ENCODE assay signal across 11 mouse cellular contexts in the genomic region with DNA sequence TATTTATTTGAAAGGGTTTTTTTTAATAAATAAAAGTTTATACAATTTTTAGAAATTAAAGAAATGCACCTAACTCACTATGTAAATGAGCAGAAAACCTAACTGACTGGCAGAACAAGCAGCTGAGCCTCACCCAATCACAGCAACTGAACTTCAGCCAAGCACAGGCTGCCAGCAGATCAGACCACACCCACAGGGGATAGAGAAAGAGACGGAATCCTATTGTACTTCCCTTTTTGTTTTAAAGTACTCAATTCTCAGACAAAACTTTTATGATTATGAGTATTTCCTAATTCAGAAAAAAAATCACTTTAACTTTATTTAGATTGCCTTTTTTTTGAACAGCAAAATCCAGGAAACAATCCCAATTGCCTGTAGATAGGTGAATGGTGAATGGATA. TPM values are rescaled to one million over a fixed set of nuclear protein-coding genes. Genes with fewer than 3 reads are reported as not detected.
DNase-seq lines count a peak whose midpoint lies in the region; ATAC-seq lines count a peak whose summit lies in the region.
"Had no signal": no experiment of that assay in that cellular context is flagged by ENCODE, and none has a peak within 500 bp of the region (broad histone marks: within the 10 kb centered on the region; RNA-seq: fewer than 3 reads in every experiment).

No protein-coding gene starts in this region.

- WGBS in heart, embryonic 10.5 days, result 60% methylated on average over 1 of the region's 1 CpGs
- WGBS in stomach, embryonic 16.5 days, result 16% methylated on average over 1 of the region's 1 CpGs

- no peak overlapping the region for H3K9ac ChIP-seq in stomach, embryonic 16.5 days (ENCODE audit: low read length)
- H3K9ac ChIP-seq: embryonic facial prominence, embryonic 15.5 days; lung, embryonic 14.5 days had no signal

- peaks cover 10% of the 10 kb centered on the region for H3K4me1 ChIP-seq in heart, embryonic 10.5 days
- peaks cover 10% of the 10 kb centered on the region for H3K4me1 ChIP-seq in stomach, embryonic 16.5 days (ENCODE audit: control insufficient read depth, insufficient read depth, low read length)
- H3K4me1 ChIP-seq: embryonic facial prominence, embryonic 15.5 days had no signal

- no peaks in the 10 kb centered on the region for H3K27me3 ChIP-seq in heart, embryonic 10.5 days (ENCODE audit: insufficient read depth, poor library complexity, severe bottlenecking)
- H3K27me3 ChIP-seq in stomach, embryonic 16.5 days (ENCODE audit: control insufficient read depth, insufficient read depth, low read length), result no peaks in the 10 kb centered on the region
- H3K27me3 ChIP-seq: embryonic facial prominence, embryonic 15.5 days had no signal

- H3K36me3 ChIP-seq in heart, embryonic 10.5 days, result peaks cover 23% of the 10 kb centered on the region
- peaks cover 3% of the 10 kb centered on the region; the same call in 1 of the 2 replicates for H3K36me3 ChIP-seq in stomach, embryonic 16.5 days (ENCODE audit: control insufficient read depth, insufficient read depth, low read length)

- peak; percentile 97 for DNase-seq in heart, adult 11 months
- DNase-seq in heart, embryonic 10.5 days (ENCODE audit: low spot score), result no peak
- DNase-seq in thymus, postnatal 14 days, result peak; percentile 28
- DNase-seq in thymus, postnatal 36 days, result no peak
- DNase-seq in kidney, adult 18-20 months, result no peak
- no peak for DNase-seq in T-cell, adult 2 months (ENCODE audit: low spot score)
- DNase-seq: kidney, postnatal 4 days; lung, embryonic 14.5 days had no signal

- no peak overlapping the region for H3K4me3 ChIP-seq in heart, embryonic 10.5 days
- H3K4me3 ChIP-seq in stomach, embryonic 16.5 days (replicated peaks; ENCODE audit: low read length), result no peak overlapping the region
- H3K4me3 ChIP-seq: embryonic facial prominence, embryonic 15.5 days had no signal

- H3K9me3 ChIP-seq in heart, embryonic 10.5 days, result no peaks in the 10 kb centered on the region
- no peaks in the 10 kb centered on the region for H3K9me3 ChIP-seq in stomach, embryonic 16.5 days (replicated peaks; ENCODE audit: control insufficient read depth, low read length)
- H3K9me3 ChIP-seq: embryonic facial prominence, embryonic 15.5 days had no signal

- ATAC-seq in inflammation-experienced regulatory T-cells, adult 6 months, result peak; percentile 28
- ATAC-seq in stomach, embryonic 16.5 days (ENCODE audit: insufficient read depth, low FRiP score), result no peak

- peak overlapping the region; percentile 32; the same call in 1 of the 2 replicates for H3K4me2 ChIP-seq in stomach, embryonic 16.5 days (ENCODE audit: low read depth, low read length)
- H3K4me2 ChIP-seq: embryonic facial prominence, embryonic 15.5 days; lung, embryonic 14.5 days had no signal

- H3K27ac ChIP-seq in heart, embryonic 10.5 days, result no peak overlapping the region
- no peak overlapping the region for H3K27ac ChIP-seq in stomach, embryonic 16.5 days (ENCODE audit: low read length)
- H3K27ac ChIP-seq: embryonic facial prominence, embryonic 15.5 days had no signal

RNA-seq across cellular contexts. Expression of a gene that starts 29.5 kb away (rescaled TPM):
- 77.6 and 84.8 TPM in 2 replicates for polyA plus RNA-seq in heart, embryonic 10.5 days (2016; fragmentation: Nextera tagmentation; extraction: Ambion mirVana)
- 100 to 1,000 TPM; 243 to 360 (median 322) TPM for polyA plus RNA-seq in inflammation-experienced regulatory T-cells, adult 6 months (2017; shearing (Covaris generic))
- 62.7 and 67.5 TPM in 2 replicates for polyA plus RNA-seq in stomach, embryonic 16.5 days (2015; fragmentation: Nextera tagmentation; extraction: Ambion mirVana)

Comparison
In these comparisons a context has a peak if more than half of its experiments do, and no peak if none do; other contexts are left out.
1. DNase-seq: peak in heart, adult 11 months (single experiment) and thymus, postnatal 14 days (single experiment); none in heart, embryonic 10.5 days (single experiment), thymus, postnatal 36 days (0 of 2), kidney, adult 18-20 months (single experiment) and T-cell, adult 2 months (single experiment).